Mouse (Mus musculus) CH12.LX (cell line): ENCODE data around the gene Gstt2.
"Not testable (repeated sequence)": the region's sequence is repeated elsewhere in the genome, so short reads cannot be mapped to it uniquely, and the experiment has no call there.

Source experiments
- CHD2 ChIP-seq: IDR thresholded peaks from 2 replicates; pipeline ENCODE4 v1.6.1; 2011; ENCODE audit warnings: low read length, improper control_type of control experiment
- CTCF ChIP-seq, 2 experiments: IDR thresholded peaks in 1 of 2; conservative IDR thresholded peaks in 1 of 2; 2 replicates each; pipeline ENCODE4 v1.5.1; 2011 to 2012; ENCODE audit warnings: low read depth in 2 of 2, low read length in 2 of 2, improper control_type of control experiment in 1 of 2, inconsistent platforms in 1 of 2, mild to moderate bottlenecking in 1 of 2, moderate library complexity in 1 of 2
- EP300 ChIP-seq: IDR thresholded peaks from 2 replicates; pipeline ENCODE4 v1.6.1; 2011; ENCODE audit warnings: low read length, improper control_type of control experiment
- GABPA ChIP-seq: IDR thresholded peaks from 2 replicates; pipeline ENCODE4 v1.6.1; 2012; ENCODE audit warnings: low read depth, low read length, improper control_type of control experiment, inconsistent platforms; ENCODE audit not compliant: insufficient replicate concordance
- JUND ChIP-seq: conservative IDR thresholded peaks from 2 replicates; pipeline ENCODE4 v1.6.1; 2011; ENCODE audit warnings: low read depth, low read length, improper control_type of control experiment
- MYC ChIP-seq: IDR thresholded peaks from 2 replicates; pipeline ENCODE4 v1.6.1; 2011; ENCODE audit warnings: low read depth, mild to moderate bottlenecking, improper control_type of control experiment, low read length
- POLR2A ChIP-seq: IDR thresholded peaks from 2 replicates; pipeline ENCODE4 v1.6.1; 2011; ENCODE audit warnings: low read depth, mild to moderate bottlenecking, improper control_type of control experiment, low read length
- SIN3A ChIP-seq: IDR thresholded peaks from 2 replicates; pipeline ENCODE4 v1.6.1; 2012; ENCODE audit warnings: low read length, improper control_type of control experiment, inconsistent platforms
- USF2 ChIP-seq: conservative IDR thresholded peaks from 2 replicates; pipeline ENCODE4 v1.6.1; 2011; ENCODE audit warnings: low read depth, low read length, improper control_type of control experiment

- TF ChIP-seq CTCF (conservative IDR thresholded peaks at IDR 0.05 in 1 of 2, IDR thresholded peaks at IDR 0.05 in 1 of 2; ENCODE audit: low read depth in 2 of 2, low read length in 2 of 2); JUND; SIN3A; EP300; GABPA; USF2: not testable (repeated sequence)
- peak; percentile 92 for TF ChIP-seq POLR2A
- 0 out of 2 replicates have a peak, but pooled peaks have one; percentile 37 for TF ChIP-seq CHD2
- 0 out of 2 replicates have a peak, but pooled peaks have one; percentile 24 for TF ChIP-seq MYC
Measured at GRCm38 (mm10) chr10:75859786-75860470, 22.7 kb upstream of the Gstt2 start, which contains the start of gene Mif.
